Mouse (Mus musculus) urinary bladder, postnatal 10 days (tissue): Measurements from ENCODE around the gene 1700001J03Rik.
"Not testable (repeated sequence)": the region's sequence is repeated elsewhere in the genome, so short reads cannot be mapped to it uniquely, and the experiment has no call there.

Experiments
- DNase-seq: peaks from one replicate; pipeline ENCODE4 v3.0.0; 2022; ENCODE audit warnings: low spot score

1700001J03Rik gene

DNA sequence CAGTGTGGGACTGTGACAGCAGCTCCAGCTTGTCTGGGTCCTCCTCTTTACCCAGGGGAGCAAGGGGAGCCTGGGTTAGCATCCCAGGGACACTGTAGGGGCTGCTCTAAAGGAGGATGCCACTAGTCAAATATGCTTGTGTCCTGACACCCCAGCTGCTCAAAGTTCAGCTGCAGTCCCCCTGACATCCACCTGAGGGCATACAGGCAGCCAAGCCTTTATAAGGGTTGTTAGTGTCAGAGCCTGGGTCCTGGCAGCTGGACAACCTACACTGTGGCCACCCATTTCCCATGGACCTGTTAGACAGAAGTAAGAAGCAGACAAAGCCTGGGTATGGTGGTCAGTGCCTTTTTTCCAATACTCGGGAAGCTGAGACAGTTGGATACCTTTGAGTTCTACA, 3.0 kb upstream of the 1700001J03Rik start:
- DNase-seq: no peak

DNA sequence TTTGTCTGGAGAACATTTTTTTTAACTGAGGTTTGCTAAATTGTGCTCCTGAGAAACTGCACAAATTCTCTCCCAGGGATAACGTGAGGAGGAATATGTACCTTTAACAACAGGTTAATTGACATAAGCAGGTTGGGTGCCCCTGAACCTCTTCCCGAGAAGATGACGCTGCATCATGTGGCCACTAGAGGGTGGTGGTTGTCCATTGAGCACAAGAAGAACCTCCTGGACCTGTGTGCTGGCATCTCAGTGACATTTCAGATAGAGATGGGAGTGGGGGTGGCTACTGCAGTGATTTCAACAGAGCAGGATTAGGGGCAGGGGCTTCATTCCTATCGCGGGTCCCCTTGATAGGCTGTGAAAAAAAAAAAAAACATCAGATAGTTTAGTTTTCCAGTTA, 2.3 kb upstream of the 1700001J03Rik start:
- DNase-seq: not testable (repeated sequence)

DNA sequence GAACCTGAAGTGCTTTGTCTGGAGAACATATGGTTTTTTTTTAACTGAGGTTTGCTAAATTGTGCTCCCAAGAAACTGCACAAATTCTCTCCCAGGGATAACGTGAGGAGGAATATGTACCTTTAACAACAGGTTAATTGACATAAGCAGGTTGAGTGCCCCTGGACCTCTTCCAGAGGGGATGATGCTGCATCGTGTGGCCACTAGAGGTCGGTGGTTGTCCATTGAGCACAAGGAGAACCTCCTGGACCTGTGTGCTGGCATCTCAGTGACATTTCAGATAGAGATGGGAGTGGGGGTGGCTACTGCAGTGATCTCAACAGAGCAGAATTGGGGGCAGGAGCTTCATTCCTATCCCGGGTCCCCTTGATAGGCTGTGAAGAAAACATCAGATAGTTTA, 12.4 kb downstream of the 1700001J03Rik start:
- DNase-seq: not testable (repeated sequence)

DNA sequence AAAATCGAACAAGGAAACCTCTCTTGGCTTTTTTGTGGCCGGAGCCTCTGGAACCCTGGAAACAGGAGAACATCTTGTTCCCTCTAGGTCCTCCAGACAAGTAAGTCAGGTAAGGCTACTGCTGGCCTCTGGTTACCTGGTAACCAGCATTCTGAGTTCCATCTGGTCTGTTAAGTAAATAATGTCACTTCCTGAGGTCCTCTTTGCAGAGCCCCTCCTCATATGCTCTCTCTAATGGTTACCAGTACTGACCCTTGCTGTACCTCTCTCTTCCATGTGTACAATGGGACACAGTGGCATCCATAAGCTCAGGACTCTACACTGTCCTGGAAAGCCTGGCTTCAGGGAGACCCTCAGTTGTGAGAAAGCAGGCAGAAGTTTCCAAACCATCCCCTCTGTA, 14.5 kb downstream of the 1700001J03Rik start, which contains the start of gene Gm6309:
Gene Gm6309, minus strand, starts transcription at position 101 of the 400 bp plus-strand sequence.
- DNase-seq: not testable (repeated sequence)

DNA sequence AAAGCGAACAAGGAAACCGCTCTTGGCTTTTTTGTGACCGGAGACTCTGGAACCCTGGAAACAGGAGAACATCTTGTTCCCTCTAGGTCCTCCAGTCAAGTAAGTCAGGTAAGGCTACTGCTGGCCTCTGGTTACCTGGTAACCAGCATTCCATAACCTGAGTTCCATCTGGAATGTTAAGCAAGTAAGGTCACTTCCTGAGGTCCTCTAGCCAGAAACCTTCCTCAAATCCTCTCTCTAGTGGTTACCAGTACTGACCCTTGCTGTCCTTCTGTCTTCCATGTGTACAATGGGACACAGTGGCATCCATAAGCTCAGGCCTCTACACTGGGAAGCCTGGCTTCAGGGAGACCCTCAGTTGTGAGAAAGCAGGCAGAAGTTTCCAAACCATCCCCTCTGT, 24.7 kb downstream of the 1700001J03Rik start, which contains the start of gene Gm5565:
Gene Gm5565, minus strand, starts transcription at position 101 of the 400 bp plus-strand sequence.
- DNase-seq: not testable (repeated sequence)

DNA sequence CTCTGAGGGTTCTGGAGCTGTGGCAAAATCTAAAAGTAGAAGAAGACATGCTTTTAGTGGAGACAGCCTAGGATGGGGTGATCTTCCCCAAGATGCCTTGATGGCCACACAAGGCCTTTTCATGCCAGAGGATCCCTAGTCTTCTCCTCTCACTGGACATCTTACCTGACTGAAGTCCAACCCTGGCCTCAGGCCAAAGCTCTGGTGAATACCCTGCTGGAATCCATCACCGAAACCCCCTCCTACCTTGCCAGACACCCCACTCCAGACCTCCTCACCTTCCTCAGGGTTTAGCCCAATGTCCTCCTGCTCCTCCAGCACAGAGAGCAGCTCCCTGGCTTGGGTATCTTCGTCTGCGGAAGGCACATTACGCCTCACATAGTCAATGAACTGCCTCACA, 26.8 kb downstream of the 1700001J03Rik start:
- DNase-seq: not testable (repeated sequence)

DNA sequence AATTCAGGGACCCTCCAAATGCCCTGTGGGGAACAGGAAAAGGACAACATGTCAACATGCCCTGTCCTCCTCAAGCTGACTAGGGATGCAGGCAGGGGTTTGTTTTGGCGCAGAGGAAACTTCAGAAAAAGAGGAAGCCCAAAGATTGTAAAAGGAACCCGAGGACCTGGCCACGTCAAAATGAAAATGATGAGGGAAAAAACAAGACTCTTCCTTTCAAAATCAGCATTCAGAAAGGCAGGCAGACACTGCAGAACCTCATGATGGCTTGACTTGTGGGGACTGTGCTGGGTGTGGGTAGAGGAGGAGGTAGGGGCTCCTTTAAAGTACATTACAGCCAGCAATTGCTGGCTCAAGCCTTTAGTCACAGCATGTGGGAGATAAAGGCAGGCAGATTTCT, 34.6 kb downstream of the 1700001J03Rik start:
- DNase-seq: no peak

DNA sequence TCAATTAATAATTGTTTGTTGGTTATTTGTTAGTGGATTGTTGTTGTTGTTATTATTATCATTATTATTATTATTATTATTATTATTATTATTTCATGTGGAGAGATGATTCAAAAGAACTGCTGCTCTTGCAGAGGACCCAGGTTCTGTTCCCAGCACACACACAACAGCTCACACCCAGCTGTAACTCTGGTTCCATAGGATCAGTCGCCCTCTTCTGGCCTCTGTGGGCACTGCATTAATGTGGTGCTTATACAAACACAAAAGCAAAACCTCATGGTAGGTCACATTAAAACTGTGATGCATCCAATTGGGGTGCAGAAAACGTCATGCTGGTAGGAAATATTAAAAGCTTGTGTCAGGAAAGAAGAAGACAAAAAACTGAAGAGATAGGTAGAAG, 37.2 kb downstream of the 1700001J03Rik start:
- no peak for DNase-seq
